Mouse (Mus musculus): ENCODE measurements around the gene Dusp9. TPM values are rescaled to one million over a fixed set of nuclear protein-coding genes. Genes with fewer than 3 reads are reported as not detected.

Gene Dusp9
- total and polyA plus RNA-seq, 3 experiments: 0.16 to 0.24 TPM; not detected in 1

DNA sequence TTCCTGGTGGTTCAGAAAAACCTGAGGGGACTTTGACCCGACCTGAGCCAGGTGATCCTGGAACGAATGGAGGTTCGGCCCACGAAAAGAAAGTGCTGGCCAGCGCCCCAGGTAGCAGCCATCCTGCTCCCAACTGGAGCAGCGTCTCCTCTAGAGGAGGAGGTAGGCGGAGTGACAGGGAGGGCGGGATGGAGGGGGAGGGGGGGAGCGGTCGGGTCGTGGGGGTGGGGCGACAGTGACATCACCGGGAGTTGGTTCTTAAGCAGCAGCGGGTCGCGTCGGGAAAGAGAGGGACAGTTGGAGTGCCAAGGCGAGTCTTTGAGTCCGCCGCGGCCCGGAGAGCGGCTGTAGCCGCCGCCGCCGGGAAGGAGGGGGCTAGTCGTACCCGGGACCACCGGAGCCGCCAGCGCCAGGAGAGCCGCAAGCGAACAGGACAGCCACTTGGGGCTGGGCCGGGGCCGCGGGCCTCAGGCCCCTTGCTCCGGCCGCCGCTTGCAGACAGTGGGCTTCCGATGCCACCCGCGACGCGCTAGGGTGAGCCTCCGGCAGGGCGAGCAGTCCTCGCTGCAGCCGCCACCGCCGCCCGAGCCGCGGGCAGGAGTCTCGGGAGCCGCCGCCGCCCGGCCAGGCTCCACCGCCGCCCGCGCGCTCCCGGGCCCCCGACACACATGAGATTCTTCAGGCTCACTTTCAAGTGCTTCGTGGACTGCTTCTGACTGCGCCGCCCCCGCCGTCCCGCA, 33.8 kb downstream of the Dusp9 start, which contains the start of gene Slc6a8:
Gene Slc6a8 (plus strand): TSS at position 272 of the 740 bp plus-strand sequence.
- Histone ChIP-seq H3K9me3 (replicated peaks) (no peaks in the 10 kb centered on the region), H3K27me3 (ENCODE audit: insufficient read depth, low read length) (peaks cover 13% of the 10 kb centered on the region; the same call in 1 of the 2 replicates), H3K4me1 (ENCODE audit: insufficient read depth, low read depth, low read length) (peaks cover 16% of the 10 kb centered on the region), H3K4me3 (ENCODE audit: low read depth, low read length) (peak within 1 kb of the TSS; percentile 69), H3K36me3 (replicated peaks) (peaks cover 7% of the 10 kb centered on the region)
- no peak for ATAC-seq (ENCODE audit: extremely low read depth, insufficient number of reproducible peaks, low FRiP score, poor library complexity, severe bottlenecking)
- DNase-seq (ENCODE audit: low spot score): peak; percentile 48
- no peak for TF ChIP-seq GATA1 (IDR thresholded peaks at IDR 0.05; ENCODE audit: borderline replicate concordance, low read length)
- no peak for TF ChIP-seq CTCF (IDR thresholded peaks at IDR 0.05; ENCODE audit: low read depth, low read length)

GRCm38 (mm10) chrX:73673619-73673967, 34.4 kb downstream of the Dusp9 start:
- no peak for ATAC-seq (ENCODE audit: extremely low read depth, insufficient number of reproducible peaks, low FRiP score, poor library complexity, severe bottlenecking)
- TF ChIP-seq GATA2 (IDR thresholded peaks at IDR 0.05; ENCODE audit: borderline replicate concordance, low read depth, low read length): no peak
- TF ChIP-seq CTCF (IDR thresholded peaks at IDR 0.05; ENCODE audit: low read depth, low read length): no peak
- TF ChIP-seq TAL1 (conservative IDR thresholded peaks at IDR 0.05; ENCODE audit: low read depth, low read length): no peak
- TF ChIP-seq POLR2AphosphoS5 (IDR thresholded peaks at IDR 0.05; ENCODE audit: insufficient replicate concordance, low read depth, low read length): no peak
- TF ChIP-seq GATA1 (IDR thresholded peaks at IDR 0.05; ENCODE audit: borderline replicate concordance, low read length): no peak
- DNase-seq (ENCODE audit: low spot score): peak; percentile 18
- no peaks in the 10 kb centered on the region for H3K9me3 ChIP-seq (replicated peaks)
- H3K4me1 ChIP-seq (ENCODE audit: insufficient read depth, low read depth, low read length): peaks cover 16% of the 10 kb centered on the region
- H3K36me3 ChIP-seq (replicated peaks): peaks cover 9% of the 10 kb centered on the region
- peaks cover 13% of the 10 kb centered on the region; the same call in 1 of the 2 replicates for H3K27me3 ChIP-seq (ENCODE audit: insufficient read depth, low read length)
- peak overlapping the region; percentile 69; the same call in 1 of the 2 replicates for H3K4me3 ChIP-seq (ENCODE audit: low read depth, low read length)

DNA sequence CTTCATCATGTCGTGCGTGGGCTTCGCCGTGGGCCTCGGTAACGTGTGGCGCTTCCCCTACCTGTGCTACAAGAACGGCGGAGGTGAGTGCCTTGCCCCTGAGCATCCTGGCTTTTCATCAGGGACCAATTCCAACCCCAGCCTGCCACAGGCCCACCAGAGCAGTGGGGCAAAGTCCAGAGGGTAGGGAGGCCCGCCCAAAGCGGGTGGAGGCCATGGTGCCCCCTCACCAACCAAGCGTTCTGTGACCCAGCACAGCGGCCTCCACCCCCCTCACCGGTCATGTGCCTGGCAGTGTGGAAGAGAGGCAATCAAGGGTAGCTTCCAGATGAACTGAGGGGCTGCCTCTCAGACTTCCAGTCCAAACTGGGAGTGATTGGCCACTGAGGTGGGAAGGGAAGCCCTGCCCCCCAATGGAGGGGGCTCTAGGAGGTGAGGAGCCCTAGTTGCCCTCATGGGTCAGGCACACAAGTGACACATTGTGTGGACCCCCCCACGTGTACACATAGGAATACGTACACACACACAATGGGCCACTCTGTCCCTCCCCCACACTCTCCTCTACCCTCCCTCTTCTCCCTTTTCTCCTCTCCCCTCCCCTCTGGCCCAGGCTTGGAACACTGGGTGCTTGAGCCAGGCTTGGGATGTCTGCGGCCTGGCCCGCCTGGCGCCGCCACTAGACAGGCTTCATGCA, 34.9 kb downstream of the Dusp9 start:
- TF ChIP-seq GATA1 (IDR thresholded peaks at IDR 0.05; ENCODE audit: borderline replicate concordance, low read length) (no peak), CTCF (IDR thresholded peaks at IDR 0.05; ENCODE audit: low read depth, low read length) (no peak), POLR2AphosphoS5 (IDR thresholded peaks at IDR 0.05; ENCODE audit: insufficient replicate concordance, low read depth, low read length) (no peak), GATA2 (IDR thresholded peaks at IDR 0.05; ENCODE audit: borderline replicate concordance, low read depth, low read length) (no peak), TAL1 (conservative IDR thresholded peaks at IDR 0.05; ENCODE audit: low read depth, low read length) (no peak)
- Histone ChIP-seq H3K36me3 (replicated peaks) (peaks cover 15% of the 10 kb centered on the region), H3K27me3 (ENCODE audit: insufficient read depth, low read length) (peaks cover 13% of the 10 kb centered on the region; the same call in 1 of the 2 replicates), H3K4me3 (ENCODE audit: low read depth, low read length) (peak overlapping the region; percentile 69; the same call in 1 of the 2 replicates), H3K4me1 (ENCODE audit: insufficient read depth, low read depth, low read length) (peaks cover 16% of the 10 kb centered on the region), H3K9me3 (replicated peaks) (no peaks in the 10 kb centered on the region)
- no peak for DNase-seq (ENCODE audit: low spot score)
- no peak for ATAC-seq (ENCODE audit: extremely low read depth, insufficient number of reproducible peaks, low FRiP score, poor library complexity, severe bottlenecking)

GRCm38 (mm10) chrX:73675231-73675630, 36.0 kb downstream of the Dusp9 start:
- no peak overlapping the region for H3K4me3 ChIP-seq (ENCODE audit: low read depth, low read length)
- H3K36me3 ChIP-seq (replicated peaks): peaks cover 26% of the 10 kb centered on the region
- ATAC-seq (ENCODE audit: extremely low read depth, insufficient number of reproducible peaks, low FRiP score, poor library complexity, severe bottlenecking) (no peak; the same call in 1 of the 2 replicates), DNase-seq (ENCODE audit: low spot score) (no peak)
- H3K9me3 ChIP-seq (replicated peaks): no peaks in the 10 kb centered on the region
- peaks cover 13% of the 10 kb centered on the region; the same call in 1 of the 2 replicates for H3K27me3 ChIP-seq (ENCODE audit: insufficient read depth, low read length)
- TF ChIP-seq POLR2AphosphoS5 (IDR thresholded peaks at IDR 0.05; ENCODE audit: insufficient replicate concordance, low read depth, low read length): no peak
- TF ChIP-seq GATA1 (IDR thresholded peaks at IDR 0.05; ENCODE audit: borderline replicate concordance, low read length): no peak
- TF ChIP-seq GATA2 (IDR thresholded peaks at IDR 0.05; ENCODE audit: borderline replicate concordance, low read depth, low read length): no peak
- TF ChIP-seq TAL1 (conservative IDR thresholded peaks at IDR 0.05; ENCODE audit: low read depth, low read length): no peak
- TF ChIP-seq CTCF (IDR thresholded peaks at IDR 0.05; ENCODE audit: low read depth, low read length): no peak
- peaks cover 16% of the 10 kb centered on the region for H3K4me1 ChIP-seq (ENCODE audit: insufficient read depth, low read depth, low read length)

DNA sequence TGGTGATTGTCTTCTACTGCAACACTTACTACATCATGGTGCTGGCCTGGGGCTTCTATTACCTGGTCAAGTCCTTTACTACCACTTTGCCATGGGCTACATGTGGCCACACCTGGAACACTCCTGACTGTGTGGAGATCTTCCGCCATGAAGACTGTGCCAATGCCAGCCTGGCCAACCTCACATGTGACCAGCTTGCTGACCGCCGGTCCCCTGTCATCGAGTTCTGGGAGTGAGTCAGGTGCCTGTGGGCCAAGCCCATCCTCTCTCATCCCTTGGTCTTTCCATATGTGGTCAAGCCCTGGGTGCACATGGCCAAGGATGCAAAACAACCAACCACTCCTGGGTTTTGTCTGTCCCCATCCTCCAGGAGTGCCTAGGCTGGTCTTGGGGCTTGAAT, 37.4 kb downstream of the Dusp9 start:
- Histone ChIP-seq H3K27me3 (ENCODE audit: insufficient read depth, low read length) (peaks cover 13% of the 10 kb centered on the region; the same call in 1 of the 2 replicates), H3K4me1 (ENCODE audit: insufficient read depth, low read depth, low read length) (peaks cover 16% of the 10 kb centered on the region), H3K4me3 (ENCODE audit: low read depth, low read length) (no peak overlapping the region), H3K9me3 (replicated peaks) (no peaks in the 10 kb centered on the region), H3K36me3 (replicated peaks) (peaks cover 39% of the 10 kb centered on the region)
- ATAC-seq (ENCODE audit: extremely low read depth, insufficient number of reproducible peaks, low FRiP score, poor library complexity, severe bottlenecking) (no peak), DNase-seq (ENCODE audit: low spot score) (no peak)
- TF ChIP-seq GATA1 (IDR thresholded peaks at IDR 0.05; ENCODE audit: borderline replicate concordance, low read length) (no peak), TAL1 (conservative IDR thresholded peaks at IDR 0.05; ENCODE audit: low read depth, low read length) (no peak), POLR2AphosphoS5 (IDR thresholded peaks at IDR 0.05; ENCODE audit: insufficient replicate concordance, low read depth, low read length) (no peak), GATA2 (IDR thresholded peaks at IDR 0.05; ENCODE audit: borderline replicate concordance, low read depth, low read length) (no peak), CTCF (IDR thresholded peaks at IDR 0.05; ENCODE audit: low read depth, low read length) (no peak)

DNA sequence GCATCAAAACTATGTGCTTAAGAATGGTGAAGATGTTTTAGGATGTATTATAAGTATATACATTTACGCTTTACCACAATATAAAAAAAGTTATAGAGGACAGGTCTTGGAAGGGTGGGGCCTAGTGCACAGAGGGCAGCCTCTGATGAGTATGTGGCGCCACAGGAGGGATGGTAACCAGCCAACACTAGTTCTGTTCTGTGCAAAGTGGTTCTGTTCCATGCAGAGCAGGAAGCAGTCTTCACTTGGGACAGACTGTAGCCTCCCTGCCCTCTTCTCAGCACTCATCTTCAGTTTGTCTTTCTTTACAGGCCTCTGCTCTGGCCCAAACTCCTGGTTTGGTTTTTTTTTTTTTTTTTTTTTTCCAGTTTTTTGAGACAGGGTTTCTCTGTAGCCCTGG, 44.9 kb downstream of the Dusp9 start:
- no peak for ATAC-seq (ENCODE audit: extremely low read depth, insufficient number of reproducible peaks, low FRiP score, poor library complexity, severe bottlenecking)
- Histone ChIP-seq H3K27me3 (ENCODE audit: insufficient read depth, low read length) (no peaks in the 10 kb centered on the region), H3K9me3 (replicated peaks) (no peaks in the 10 kb centered on the region), H3K4me1 (ENCODE audit: insufficient read depth, low read depth, low read length) (no peaks in the 10 kb centered on the region), H3K36me3 (replicated peaks) (peaks cover 97% of the 10 kb centered on the region), H3K4me3 (ENCODE audit: low read depth, low read length) (no peak overlapping the region)
- no peak for TF ChIP-seq GATA1 (IDR thresholded peaks at IDR 0.05; ENCODE audit: borderline replicate concordance, low read length)
- no peak for TF ChIP-seq GATA2 (IDR thresholded peaks at IDR 0.05; ENCODE audit: borderline replicate concordance, low read depth, low read length)
- TF ChIP-seq CTCF (IDR thresholded peaks at IDR 0.05; ENCODE audit: low read depth, low read length): no peak
- TF ChIP-seq POLR2AphosphoS5 (IDR thresholded peaks at IDR 0.05; ENCODE audit: insufficient replicate concordance, low read depth, low read length): no peak
- TF ChIP-seq TAL1 (conservative IDR thresholded peaks at IDR 0.05; ENCODE audit: low read depth, low read length): no peak
- DNase-seq (ENCODE audit: low spot score): no peak

All from G1E (cell line).